Mouse (Mus musculus): ENCODE data around the gene Lemd1.

The Lemd1 gene

DNA sequence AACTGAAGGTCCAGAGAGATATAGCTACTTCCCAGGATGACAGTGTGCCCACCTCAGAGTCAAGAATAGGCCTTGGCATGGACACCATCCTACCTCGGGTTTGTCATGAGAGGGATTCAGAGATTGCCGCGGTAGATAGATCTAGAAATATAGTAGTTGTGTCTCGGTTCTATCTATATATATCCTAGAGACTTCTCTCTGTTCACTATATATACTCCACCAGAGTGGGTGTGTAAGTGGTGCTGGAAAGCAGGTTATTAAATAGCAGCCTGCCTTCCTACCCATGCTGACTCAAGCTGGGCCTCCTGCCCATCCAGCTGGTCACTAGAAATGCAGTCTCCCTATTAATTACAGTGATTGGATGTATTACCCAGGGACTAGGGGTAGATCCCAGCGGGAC is 11.5 kb downstream of the Lemd1 start:
- DNase-seq = no peak

DNA sequence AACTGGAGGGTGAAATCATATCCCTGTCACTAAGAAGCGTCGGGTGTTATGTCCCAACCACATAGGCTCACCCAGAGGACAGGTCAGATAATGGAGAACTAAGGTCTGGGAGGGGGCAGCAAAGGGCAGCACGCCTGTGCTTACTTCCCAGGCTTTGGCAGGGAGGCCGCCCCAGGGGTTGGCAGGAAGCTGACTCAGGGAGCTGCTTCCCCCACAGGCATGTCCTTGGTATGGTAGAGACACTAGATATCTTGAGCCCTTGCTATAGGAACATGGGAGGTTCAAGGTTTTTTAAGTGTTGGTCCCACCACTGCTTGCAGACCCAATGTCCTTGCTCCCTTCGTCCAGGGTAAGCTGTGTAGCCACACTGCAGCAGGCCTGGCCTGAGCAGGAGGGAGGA is 14.7 kb downstream of the Lemd1 start:
- DNase-seq = no peak

DNA sequence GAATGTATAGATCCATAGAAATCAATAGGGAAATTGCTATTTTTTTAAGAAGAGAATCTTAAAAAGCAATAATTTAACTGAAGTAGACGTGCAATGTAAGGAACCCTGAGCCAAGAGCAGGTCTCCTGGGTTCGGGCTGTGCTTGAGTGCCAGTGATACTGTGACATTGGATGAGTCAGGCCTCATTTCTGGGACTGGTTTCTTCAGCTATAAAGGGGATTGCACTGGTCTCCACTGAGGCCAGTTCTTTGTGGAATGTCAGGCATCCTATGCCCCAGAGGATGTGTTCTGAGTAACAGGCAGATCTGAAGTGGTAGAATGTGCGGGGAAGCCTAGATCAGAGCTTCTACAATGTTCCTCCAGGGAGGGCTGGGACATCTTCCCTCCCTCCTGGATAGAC is 15.6 kb downstream of the Lemd1 start:
- DNase-seq = no peak

DNA sequence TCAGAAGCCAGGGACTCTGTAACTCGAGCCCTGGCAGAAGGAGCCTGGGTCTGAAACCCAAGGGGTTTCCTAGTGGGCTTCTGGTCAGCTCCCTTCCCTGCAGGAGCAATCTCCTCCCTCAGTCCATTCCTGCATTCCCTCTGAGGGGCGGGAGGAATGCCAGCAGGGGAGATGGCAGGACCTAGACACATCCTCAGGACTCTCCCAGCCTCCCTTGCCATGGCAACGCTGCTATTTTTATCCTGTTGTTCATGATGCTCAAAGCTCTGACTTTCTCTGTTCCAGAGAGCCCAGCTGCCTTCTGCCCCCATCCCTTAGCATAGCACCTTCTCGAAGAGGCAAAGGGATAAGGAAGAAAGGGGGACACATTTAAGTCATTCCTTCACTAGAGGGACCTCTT is 16.9 kb downstream of the Lemd1 start:
- DNase-seq = no peak

DNA sequence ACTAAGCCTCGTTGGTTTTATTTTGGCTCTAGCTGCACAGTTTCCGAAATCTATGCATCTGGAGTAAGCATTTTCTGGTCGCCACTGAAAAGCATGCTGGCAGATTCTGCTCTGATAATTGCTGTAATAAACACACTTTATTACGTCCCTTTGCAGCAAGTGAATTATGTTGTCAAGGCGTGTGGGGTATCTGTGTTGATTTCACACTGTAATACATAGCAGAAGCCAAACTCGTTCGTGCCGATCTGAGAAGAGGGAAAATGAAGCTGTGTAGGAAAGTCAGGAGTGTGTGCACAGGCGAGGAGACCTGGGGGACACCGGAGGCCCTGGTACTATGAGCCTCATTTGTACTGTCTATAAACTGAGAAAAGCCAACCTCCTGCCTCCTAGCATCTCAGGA is 18.2 kb downstream of the Lemd1 start:
- DNase-seq = no peak

DNA sequence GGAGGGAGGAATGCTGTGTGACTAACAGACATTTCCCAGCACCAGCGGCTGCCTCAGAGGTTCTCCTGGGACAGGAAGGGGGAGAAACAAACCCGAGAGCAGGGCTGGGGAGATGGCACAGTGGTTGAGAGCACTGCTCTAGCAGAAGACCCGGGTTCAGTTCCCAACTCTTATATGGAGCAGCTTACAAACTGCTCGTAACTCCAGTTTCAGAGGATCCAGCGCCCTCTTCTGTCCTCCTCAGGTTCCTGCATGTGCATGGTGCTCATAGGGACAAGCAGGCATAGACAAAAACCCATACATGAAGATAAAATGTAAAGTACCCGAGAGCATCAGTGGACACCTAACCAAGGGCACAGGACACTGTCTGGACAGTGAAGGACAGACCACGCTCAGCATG is 19.7 kb downstream of the Lemd1 start:
- DNase-seq = peak; percentile 68

DNA sequence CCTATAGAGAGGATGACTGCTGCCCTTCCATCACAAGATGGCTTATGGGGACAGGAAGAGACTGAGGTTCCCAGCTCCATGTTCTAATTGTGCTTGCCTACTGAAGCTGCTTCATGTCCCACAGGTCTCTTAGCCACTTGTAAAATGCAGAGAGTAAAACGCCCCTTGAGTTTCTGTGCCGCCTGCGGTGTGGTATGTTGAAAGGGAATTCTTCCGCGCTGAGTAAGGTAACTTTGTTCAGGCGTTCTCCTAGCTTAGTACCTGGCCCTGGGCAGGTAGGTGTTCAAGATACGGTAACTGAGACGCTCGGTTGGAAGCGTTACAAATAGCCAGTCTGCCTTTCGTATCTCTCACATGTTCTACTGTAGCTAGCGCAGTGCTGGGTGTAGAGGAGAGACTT is 20.4 kb downstream of the Lemd1 start:
- DNase-seq = no peak

DNA sequence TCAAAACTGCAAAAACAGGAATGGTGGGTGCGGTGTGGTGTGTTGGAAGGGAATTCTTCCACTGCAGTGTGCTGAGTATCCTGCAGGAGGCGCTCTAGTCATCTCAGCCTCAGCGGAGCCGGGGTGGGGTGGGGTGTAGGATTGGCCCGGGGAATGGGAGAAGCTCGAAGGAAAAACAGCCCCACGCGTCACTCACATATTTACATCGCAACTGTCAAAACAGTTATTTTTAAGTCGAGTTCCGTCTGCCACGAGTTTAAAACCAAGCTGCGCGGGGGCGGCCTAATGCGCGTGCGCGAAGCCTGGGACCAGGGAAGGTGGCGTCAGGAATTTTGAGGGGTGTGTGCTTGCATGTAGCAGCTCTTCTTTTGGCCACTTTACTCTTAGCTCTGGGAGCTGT is 21.0 kb downstream of the Lemd1 start:
- peak; percentile 79 for DNase-seq

DNA sequence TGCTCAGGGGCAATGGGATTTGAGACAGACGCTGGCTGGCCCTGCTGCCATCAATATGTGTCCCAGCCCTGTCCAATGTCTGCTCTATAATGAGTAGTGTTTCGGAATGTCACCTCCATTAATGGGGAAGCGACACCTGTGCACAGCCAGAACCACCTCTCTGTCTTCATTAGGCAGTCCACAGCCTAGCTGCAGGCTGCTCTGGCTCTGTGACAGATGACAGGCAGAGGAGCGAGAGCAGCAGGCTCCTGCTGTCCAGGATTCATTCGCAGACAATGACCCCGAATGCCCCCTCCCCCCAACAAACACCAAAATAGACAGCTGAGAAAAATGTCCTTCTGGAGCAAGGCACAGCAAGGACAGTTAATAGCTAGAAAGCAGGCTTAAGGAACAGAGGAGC is 21.8 kb downstream of the Lemd1 start:
- peak; percentile 30 for DNase-seq

DNA sequence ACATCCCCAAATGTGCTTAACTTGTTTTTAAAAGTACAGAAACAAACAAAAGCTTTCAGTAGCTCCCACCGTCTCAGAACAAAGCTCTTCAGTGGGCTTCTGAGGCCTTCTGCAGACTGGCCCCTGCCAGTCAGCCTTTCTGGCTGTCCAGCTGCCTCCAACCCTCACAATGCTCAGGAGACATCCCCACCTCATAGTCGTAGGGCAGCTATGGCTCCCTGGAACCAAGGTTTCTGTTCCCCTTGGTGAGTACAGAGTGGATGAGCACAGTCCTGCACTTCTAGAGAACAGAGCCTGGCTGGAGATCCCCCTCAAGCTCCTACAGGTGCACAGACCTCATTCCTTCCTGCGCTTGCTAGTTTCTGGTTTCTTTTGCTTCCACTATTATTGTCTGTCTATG is 25.0 kb downstream of the Lemd1 start:
- no peak for DNase-seq

DNA sequence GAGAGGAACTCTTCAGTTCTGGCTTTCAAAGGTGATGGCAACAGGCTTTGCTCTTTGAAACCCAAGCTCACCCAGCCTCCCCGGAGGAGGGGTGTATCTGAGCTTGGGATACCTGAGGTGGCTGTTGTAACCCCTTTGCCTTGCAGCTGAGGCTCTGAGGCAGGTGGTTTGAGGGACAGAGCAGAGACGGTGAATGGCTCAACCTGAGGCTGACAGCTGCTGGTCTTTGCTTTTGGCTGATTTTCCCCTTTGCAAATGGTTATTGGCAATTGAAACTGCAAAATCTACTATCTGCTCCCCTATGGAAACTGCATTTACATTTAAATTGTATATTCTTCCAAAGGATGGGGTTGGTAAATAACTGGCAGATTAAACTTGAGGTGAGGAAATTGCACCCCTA is 30.4 kb downstream of the Lemd1 start:
- no peak for DNase-seq

DNA sequence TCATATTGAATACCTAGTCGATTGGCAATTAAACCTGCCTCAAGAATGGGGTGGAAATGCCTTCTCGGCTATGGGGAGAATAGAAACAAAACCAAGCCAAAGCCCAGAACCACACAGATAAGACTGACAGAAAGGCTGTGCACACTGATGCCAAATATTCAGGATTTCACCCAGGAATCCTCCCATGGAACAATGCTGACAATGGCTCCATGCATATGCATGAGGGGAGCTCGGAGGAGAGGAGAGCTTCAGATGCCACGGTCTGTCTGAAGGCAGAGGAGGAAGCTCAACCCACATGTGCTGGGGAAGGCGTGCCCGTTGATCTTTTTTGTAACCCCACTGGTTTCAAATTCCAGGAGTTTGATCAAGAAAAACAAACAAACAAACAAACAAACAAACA is 30.9 kb downstream of the Lemd1 start:
- DNase-seq = no peak

DNA sequence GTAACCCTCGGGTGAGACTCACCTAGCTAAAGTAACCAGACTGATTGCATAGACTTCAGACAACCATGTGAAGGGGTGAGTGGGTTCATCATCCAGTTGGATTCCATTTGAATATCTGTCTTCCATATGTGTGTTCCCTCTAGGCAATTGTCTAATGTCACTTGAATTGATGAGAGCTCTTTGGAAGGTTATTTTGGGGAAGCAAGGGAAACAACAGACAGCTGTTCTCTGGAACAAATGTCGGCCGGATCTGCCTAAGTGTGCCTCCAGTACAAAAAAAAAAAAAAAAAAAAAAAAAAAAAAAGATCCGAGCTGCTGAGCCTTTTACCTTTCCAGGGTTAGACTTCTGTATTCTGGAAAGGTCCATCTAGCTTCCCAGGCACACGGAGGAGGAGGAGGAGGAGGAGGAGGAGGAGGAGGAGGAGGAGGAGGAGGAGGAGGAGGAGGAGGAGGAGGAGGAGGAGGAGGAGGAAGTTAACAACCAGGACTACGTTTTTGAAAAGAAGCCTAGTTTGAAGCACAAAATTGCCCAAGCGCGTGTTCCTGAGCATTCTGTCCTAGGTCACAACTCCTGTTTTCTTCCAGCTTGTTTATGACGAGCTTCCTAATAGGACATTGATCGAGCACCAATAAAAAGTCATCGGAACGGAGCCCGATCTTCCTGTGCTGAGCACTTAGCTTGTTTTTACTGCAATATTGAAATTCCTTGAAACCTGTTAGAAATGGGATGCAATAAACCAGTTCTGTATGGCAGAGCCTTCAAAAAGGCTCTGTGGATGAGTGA is 35.3 kb downstream of the Lemd1 start:
- DNase-seq = peak; percentile 59

DNA sequence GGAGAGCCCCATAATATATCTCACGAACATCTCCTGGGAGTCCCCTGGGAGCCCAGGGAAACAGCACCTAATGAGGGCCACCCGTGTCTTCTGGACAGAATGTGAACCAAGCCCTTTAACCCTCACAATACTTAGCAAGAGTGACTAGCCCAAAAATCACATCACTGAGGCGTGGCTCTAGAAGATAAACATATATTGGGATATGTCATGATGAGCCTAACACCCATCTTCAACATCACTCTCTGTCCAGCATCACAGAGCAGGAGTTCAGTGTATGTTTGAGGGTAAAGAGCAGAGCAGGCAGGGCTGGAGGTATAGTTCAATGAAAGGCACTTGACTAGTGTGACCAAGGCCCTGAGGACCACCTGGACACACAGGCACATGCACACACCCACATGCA is 38.4 kb downstream of the Lemd1 start, which contains the start of gene Gm10188:
Gene Gm10188 (minus strand): TSS at position 101 of the 400 bp plus-strand sequence.
- DNase-seq = no peak

DNA sequence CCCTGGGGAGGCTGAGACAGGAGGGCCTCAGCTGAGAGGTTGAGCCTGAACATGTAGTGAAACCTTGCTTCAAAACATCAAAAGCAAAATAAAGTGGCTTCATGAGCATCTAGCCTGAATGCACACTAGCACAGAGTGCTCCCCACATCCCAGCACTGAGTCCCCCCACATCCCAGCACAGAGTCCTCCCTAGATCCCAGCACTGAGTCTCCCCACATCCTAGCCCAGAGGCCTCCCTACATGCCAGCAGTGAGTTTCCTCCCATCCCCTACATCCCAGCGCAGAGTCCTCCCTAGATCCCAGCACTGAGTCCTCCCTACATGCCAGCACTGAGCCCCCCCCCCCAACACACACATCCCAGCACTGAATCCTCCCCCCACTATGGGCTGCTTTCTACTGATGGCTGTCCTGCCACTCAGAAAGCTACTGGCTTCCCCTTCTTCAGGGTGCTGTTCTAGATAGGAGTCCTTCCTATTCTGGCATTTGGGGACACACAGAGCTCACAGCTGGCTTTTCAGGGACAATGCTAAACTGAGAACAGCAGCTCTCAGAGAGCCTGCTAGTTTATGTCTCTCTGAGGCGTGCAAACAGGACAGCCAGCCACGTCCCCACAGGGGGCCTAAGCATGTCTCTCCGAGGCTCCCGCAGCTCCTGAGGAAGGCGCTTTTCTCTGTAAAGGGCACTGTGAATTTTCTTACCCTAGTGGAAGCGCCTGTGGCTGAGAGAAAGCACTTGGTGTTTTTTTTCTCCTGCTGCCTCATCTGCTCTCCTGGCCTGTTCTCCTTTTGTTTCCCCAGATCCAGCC is 40.4 kb downstream of the Lemd1 start:
- no peak for DNase-seq

DNA sequence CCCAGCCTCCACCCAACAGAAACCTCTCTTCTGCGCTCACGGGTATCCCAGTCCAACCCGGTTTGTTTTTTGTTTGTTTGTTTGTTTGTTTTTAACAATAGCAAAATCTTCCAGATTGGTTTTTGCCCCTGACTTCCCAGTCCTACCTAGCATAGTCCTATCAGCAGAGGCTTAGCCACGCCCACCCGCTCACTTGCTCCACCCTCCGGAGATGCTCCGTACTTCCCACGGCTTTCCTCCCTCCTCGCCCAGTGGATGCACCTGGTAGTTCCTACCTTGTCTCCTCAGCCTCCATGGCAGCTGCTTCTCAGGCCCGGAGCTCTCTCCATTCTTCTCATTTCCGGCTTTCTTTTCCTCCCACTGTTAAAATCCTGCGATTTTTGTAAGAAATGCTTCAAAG is 42.3 kb downstream of the Lemd1 start:
- DNase-seq = peak; percentile 67

DNA sequence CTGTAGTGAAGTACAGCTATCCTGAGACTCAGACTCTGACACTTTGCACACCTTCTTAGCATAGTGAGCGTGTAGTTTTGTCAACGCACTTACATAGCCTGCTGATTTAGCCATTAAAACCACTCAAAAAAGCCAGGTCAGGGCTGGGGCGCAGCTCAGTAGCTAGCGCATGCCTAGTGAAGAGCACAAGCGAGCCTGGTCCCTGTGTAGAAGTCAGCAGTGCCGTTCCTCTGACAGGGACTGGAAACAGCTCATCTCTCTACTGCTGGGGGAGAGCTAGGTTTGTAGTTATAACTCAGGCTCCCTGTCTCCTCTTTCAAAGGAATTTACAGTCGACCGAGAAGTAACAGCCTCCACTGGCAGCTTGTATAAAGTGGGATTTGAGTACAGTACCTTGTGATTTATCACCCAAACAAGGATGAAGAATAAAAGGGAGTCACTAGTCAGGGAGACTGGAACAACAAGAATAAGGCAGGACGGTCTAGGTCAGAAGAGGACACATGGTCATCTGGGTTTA is 43.6 kb downstream of the Lemd1 start:
- DNase-seq = no peak

DNA sequence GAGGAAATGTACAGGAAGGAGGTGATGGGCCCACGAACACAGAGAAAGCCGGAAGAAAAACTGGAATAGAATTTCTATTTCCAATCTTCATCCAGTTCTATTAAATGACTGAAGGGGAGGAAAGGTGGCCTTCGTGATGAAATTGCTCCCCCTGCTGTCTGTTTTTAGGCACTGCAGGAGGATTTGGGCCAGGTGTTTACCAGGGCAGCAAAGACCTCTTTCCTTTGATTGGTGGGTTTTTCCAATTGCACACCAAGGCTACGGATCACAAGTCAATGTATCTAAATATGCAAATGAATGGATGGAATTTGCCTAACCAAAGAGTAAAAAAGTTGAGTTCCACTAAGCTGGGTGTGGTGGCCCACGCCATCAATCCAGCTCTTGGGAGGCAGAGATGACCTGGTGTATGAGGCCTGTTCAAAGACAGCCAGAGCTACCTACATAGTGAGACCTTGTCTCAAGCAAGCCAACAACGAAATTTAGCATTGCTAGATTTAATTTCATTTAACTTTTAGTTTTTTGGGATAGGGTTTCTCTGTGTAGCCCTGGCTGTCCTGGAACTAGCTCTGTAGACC is 46.4 kb downstream of the Lemd1 start:
- peak; percentile 83 for DNase-seq

DNA sequence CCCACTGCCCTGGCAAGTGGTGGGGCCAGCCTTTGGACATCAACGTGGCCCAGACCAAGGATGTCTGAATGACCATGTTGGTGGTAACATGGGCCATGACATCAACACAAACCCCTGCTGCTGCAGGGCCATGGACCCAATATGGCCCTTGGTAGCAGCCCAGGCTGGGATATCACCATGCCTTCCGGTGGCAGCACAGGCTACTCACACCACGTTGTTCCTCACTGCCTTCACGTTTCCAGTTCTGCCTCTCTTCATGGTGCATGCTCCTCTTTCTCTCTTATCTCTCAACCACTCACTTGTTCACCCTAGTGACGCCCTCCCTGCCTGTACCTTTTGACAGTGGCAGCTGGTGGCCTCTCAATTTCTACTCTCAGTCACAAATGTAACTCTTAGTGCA is 53.8 kb downstream of the Lemd1 start:
- no peak for DNase-seq

DNA sequence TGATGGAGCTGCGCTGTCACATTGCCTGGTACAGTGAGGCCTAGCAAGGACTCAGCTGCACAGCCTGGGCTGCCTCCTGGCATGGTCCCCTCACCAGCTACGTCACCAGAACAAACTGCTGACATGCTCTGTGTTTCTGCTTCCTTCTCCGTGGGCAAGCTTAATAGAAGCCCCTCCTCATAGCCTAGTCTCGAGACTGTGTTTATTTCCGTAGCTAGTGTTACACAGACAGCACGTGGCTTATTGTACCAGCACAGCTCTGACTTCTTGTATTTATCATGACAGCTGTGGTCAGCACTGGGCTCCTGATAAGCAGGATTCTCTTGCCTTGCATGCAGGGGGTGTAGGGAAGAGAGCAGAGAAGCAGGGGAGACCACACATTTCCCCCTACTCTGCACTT is 54.9 kb downstream of the Lemd1 start:
- DNase-seq = peak; percentile 51

DNA sequence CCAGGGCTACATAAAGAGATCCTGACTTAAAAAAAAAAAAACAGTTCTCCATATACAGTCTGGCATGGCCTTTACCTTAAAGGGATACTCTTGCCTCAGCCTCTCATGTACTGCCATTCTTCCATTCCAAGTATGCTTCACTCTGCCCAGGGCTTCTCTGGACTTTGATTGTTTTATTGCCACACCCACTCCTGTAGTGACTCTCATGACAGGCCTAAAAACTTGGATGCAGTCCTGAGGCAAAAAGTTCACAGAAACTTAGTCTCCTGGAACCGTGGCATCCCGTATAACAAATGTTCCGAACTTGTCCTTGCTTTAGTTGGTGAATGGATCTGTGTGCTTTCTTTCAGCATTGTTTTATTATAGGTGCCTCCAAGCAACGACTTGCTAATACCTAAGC is 55.4 kb downstream of the Lemd1 start:
- DNase-seq = no peak

DNA sequence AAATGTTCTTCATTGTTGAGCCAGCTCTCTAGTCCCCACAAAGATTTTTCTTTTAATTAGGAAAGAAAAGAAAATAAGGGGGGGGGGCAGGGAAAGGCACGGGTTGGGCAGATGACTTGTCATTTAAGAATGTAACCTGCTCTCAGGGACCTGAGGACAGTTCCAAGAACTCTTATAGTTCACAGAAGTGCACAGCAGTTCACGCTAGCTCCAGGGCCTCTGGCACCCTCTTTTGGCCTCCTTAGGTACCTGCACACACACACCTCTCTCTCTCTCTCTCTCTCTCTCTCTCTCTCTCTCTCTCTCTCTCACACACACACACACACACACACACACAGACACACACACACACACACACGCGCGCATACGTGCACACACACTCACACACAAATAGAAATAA is 63.2 kb downstream of the Lemd1 start:
- DNase-seq = no peak

DNA sequence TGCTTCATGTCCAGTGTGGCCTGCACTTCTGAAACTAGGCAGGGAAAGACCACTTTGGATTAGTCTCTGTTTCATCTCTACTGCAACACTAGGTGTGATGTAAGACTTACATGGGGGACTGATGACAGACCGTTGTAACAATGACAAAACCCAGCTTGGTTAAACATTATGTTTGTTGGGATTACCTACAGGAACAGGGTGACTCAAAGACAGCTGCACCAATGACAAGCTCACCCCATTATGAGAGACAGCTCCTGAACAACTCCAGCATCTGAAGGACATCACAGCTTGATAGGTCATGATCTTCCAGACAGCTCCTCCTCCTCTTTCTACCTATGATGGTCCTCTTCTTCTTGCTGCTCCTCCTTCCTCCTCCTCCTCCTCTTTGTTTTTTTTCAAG is 69.1 kb downstream of the Lemd1 start:
- DNase-seq = peak; percentile 57

DNA sequence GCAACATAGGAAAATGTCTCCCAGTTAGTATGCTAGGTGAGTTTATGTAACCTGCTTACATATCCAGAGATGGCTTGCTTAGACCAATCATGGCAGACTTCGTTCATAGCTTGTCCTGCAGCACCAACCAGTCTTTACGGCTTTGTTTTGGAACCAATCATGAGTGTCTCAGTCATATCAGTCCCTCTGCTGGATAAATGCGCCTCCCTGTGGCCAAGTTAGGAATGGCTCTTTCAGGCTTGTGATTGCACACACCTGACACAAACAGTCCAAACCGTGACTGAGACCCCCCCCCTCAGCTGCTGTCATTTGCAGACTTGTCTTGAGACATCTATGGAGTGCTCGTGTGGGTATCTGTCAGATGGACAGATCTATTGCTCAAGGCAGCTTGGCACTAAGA is 69.8 kb downstream of the Lemd1 start:
- DNase-seq = peak; percentile 53

Data from lung, postnatal 36 days (tissue).